Mouse (Mus musculus): ENCODE measurements around the gene Thsd4. TPM values are rescaled to one million over a fixed set of nuclear protein-coding genes. Genes with fewer than 3 reads are reported as not detected.
A peak's percentile ranks its signal among the peaks of the same experiment; 100 is the strongest.
"Not testable (repeated sequence)": the region's sequence is repeated elsewhere in the genome, so short reads cannot be mapped to it uniquely, and the experiment has no call there.

Thsd4 gene
- polyA plus RNA-seq, 1 experiment from 2014 or later = 5.1 TPM

- not testable (repeated sequence) for H3K4me3 ChIP-seq (ENCODE audit: low read depth, low read length); H3K4me1 ChIP-seq (replicated peaks; ENCODE audit: control insufficient read depth, insufficient read depth, low read length); ATAC-seq (ENCODE audit: low FRiP score); H3K27me3 ChIP-seq (ENCODE audit: control insufficient read depth, insufficient read depth, low read length); DNase-seq (ENCODE audit: low spot score); H3K27ac ChIP-seq (ENCODE audit: low read depth, low read length); H3K9ac ChIP-seq (ENCODE audit: low read depth, low read length); H3K36me3 ChIP-seq (ENCODE audit: control insufficient read depth, insufficient read depth, low read length); H3K9me3 ChIP-seq (ENCODE audit: control insufficient read depth, low read length); H3K4me2 ChIP-seq (replicated peaks; ENCODE audit: low read depth, low read length)
- 87% methylated on average over 8 of the region's 8 CpGs for WGBS
Observed at GRCm38 (mm10) chr9:60272345-60272744, 249.5 kb downstream of the Thsd4 start.

- H3K27ac ChIP-seq (ENCODE audit: low read depth, low read length) = no peak overlapping the region
- no peak overlapping the region for H3K4me2 ChIP-seq (replicated peaks; ENCODE audit: low read depth, low read length)
- DNase-seq (ENCODE audit: low spot score) = no peak
- 92% methylated on average over 2 of the region's 2 CpGs for WGBS
- ATAC-seq (ENCODE audit: low FRiP score) = no peak
- no peaks in the 10 kb centered on the region for H3K36me3 ChIP-seq (ENCODE audit: control insufficient read depth, insufficient read depth, low read length)
- no peak overlapping the region for H3K9ac ChIP-seq (ENCODE audit: low read depth, low read length)
- H3K4me1 ChIP-seq (replicated peaks; ENCODE audit: control insufficient read depth, insufficient read depth, low read length) = 0 out of 2 replicates have a peak, but pooled peaks cover 2% of the 10 kb centered on the region
- no peaks in the 10 kb centered on the region for H3K27me3 ChIP-seq (ENCODE audit: control insufficient read depth, insufficient read depth, low read length)
- H3K9me3 ChIP-seq (ENCODE audit: control insufficient read depth, low read length) = no peaks in the 10 kb centered on the region
- H3K4me3 ChIP-seq (ENCODE audit: low read depth, low read length) = no peak overlapping the region
Observed at GRCm38 (mm10) chr9:60271940-60272339, 249.9 kb downstream of the Thsd4 start.

- 86% methylated on average over 5 of the region's 5 CpGs for WGBS
- H3K9ac ChIP-seq (ENCODE audit: low read depth, low read length) = no peak overlapping the region
- no peaks in the 10 kb centered on the region for H3K9me3 ChIP-seq (ENCODE audit: control insufficient read depth, low read length)
- no peak overlapping the region for H3K4me2 ChIP-seq (replicated peaks; ENCODE audit: low read depth, low read length)
- ATAC-seq (ENCODE audit: low FRiP score) (no peak), DNase-seq (ENCODE audit: low spot score) (no peak)
- no peak overlapping the region for H3K4me3 ChIP-seq (ENCODE audit: low read depth, low read length)
- no peaks in the 10 kb centered on the region for H3K27me3 ChIP-seq (ENCODE audit: control insufficient read depth, insufficient read depth, low read length)
- peaks cover 2% of the 10 kb centered on the region; the same call in 1 of the 2 replicates for H3K4me1 ChIP-seq (replicated peaks; ENCODE audit: control insufficient read depth, insufficient read depth, low read length)
- no peaks in the 10 kb centered on the region for H3K36me3 ChIP-seq (ENCODE audit: control insufficient read depth, insufficient read depth, low read length)
- no peak overlapping the region for H3K27ac ChIP-seq (ENCODE audit: low read depth, low read length)
Observed at GRCm38 (mm10) chr9:60269807-60270206, 252.0 kb downstream of the Thsd4 start.

GRCm38 (mm10) chr9:60267273-60267626 is 254.6 kb downstream of the Thsd4 start:
- Histone ChIP-seq H3K9ac (ENCODE audit: low read depth, low read length) (peak overlapping the region; percentile 31; the same call in 1 of the 2 replicates), H3K27me3 (ENCODE audit: control insufficient read depth, insufficient read depth, low read length) (no peaks in the 10 kb centered on the region), H3K4me1 (replicated peaks; ENCODE audit: control insufficient read depth, insufficient read depth, low read length) (peaks cover 2% of the 10 kb centered on the region; the same call in 1 of the 2 replicates), H3K9me3 (ENCODE audit: control insufficient read depth, low read length) (no peaks in the 10 kb centered on the region), H3K36me3 (ENCODE audit: control insufficient read depth, insufficient read depth, low read length) (no peaks in the 10 kb centered on the region), H3K4me3 (ENCODE audit: low read depth, low read length) (no peak overlapping the region), H3K4me2 (replicated peaks; ENCODE audit: low read depth, low read length) (no peak overlapping the region), H3K27ac (ENCODE audit: low read depth, low read length) (peak overlapping the region; percentile 76)
- 43% methylated on average over 5 of the region's 5 CpGs for WGBS
- ATAC-seq (ENCODE audit: low FRiP score) = no peak; the same call in 1 of the 2 replicates
- no peak for DNase-seq (ENCODE audit: low spot score)

- DNase-seq (ENCODE audit: low spot score) (peak; percentile 68), ATAC-seq (ENCODE audit: low FRiP score) (peak; percentile 76)
- Histone ChIP-seq H3K4me1 (replicated peaks; ENCODE audit: control insufficient read depth, insufficient read depth, low read length) (peaks cover 2% of the 10 kb centered on the region; the same call in 1 of the 2 replicates), H3K27ac (ENCODE audit: low read depth, low read length) (peak overlapping the region; percentile 76), H3K27me3 (ENCODE audit: control insufficient read depth, insufficient read depth, low read length) (no peaks in the 10 kb centered on the region), H3K4me2 (replicated peaks; ENCODE audit: low read depth, low read length) (no peak overlapping the region), H3K9me3 (ENCODE audit: control insufficient read depth, low read length) (no peaks in the 10 kb centered on the region), H3K4me3 (ENCODE audit: low read depth, low read length) (no peak overlapping the region), H3K9ac (ENCODE audit: low read depth, low read length) (0 out of 2 replicates have a peak overlapping the region, but pooled peaks have one; percentile 31), H3K36me3 (ENCODE audit: control insufficient read depth, insufficient read depth, low read length) (no peaks in the 10 kb centered on the region)
- WGBS = 38% methylated on average over 15 of the region's 15 CpGs
Observed at GRCm38 (mm10) chr9:60266583-60267272, 255.1 kb downstream of the Thsd4 start.

- Histone ChIP-seq H3K9me3 (ENCODE audit: control insufficient read depth, low read length) (no peaks in the 10 kb centered on the region), H3K9ac (ENCODE audit: low read depth, low read length) (no peak overlapping the region), H3K4me1 (replicated peaks; ENCODE audit: control insufficient read depth, insufficient read depth, low read length) (peaks cover 2% of the 10 kb centered on the region; the same call in 1 of the 2 replicates), H3K4me3 (ENCODE audit: low read depth, low read length) (no peak overlapping the region), H3K27me3 (ENCODE audit: control insufficient read depth, insufficient read depth, low read length) (no peaks in the 10 kb centered on the region), H3K4me2 (replicated peaks; ENCODE audit: low read depth, low read length) (no peak overlapping the region), H3K27ac (ENCODE audit: low read depth, low read length) (no peak overlapping the region), H3K36me3 (ENCODE audit: control insufficient read depth, insufficient read depth, low read length) (no peaks in the 10 kb centered on the region)
- ATAC-seq (ENCODE audit: low FRiP score) (no peak), DNase-seq (ENCODE audit: low spot score) (no peak)
- 65% methylated on average over 10 of the region's 10 CpGs for WGBS
Observed at GRCm38 (mm10) chr9:60264586-60265325, 257.1 kb downstream of the Thsd4 start.

GRCm38 (mm10) chr9:60262515-60263140 is 259.2 kb downstream of the Thsd4 start:
- H3K4me2 ChIP-seq (replicated peaks; ENCODE audit: low read depth, low read length) = no peak overlapping the region
- H3K9ac ChIP-seq (ENCODE audit: low read depth, low read length) = no peak overlapping the region
- no peaks in the 10 kb centered on the region for H3K36me3 ChIP-seq (ENCODE audit: control insufficient read depth, insufficient read depth, low read length)
- no peak overlapping the region for H3K4me3 ChIP-seq (ENCODE audit: low read depth, low read length)
- H3K27me3 ChIP-seq (ENCODE audit: control insufficient read depth, insufficient read depth, low read length) = no peaks in the 10 kb centered on the region
- no peaks in the 10 kb centered on the region for H3K9me3 ChIP-seq (ENCODE audit: control insufficient read depth, low read length)
- no peak overlapping the region for H3K27ac ChIP-seq (ENCODE audit: low read depth, low read length)
- DNase-seq (ENCODE audit: low spot score) (no peak), ATAC-seq (ENCODE audit: low FRiP score) (no peak)
- WGBS = 79% methylated on average over 6 of the region's 6 CpGs
- peaks cover 2% of the 10 kb centered on the region; the same call in 1 of the 2 replicates for H3K4me1 ChIP-seq (replicated peaks; ENCODE audit: control insufficient read depth, insufficient read depth, low read length)

GRCm38 (mm10) chr9:60259626-60260025 is 262.2 kb downstream of the Thsd4 start:
- H3K4me3 ChIP-seq (ENCODE audit: low read depth, low read length) = no peak overlapping the region
- H3K27ac ChIP-seq (ENCODE audit: low read depth, low read length) = no peak overlapping the region
- no peak overlapping the region for H3K9ac ChIP-seq (ENCODE audit: low read depth, low read length)
- H3K9me3 ChIP-seq (ENCODE audit: control insufficient read depth, low read length) = no peaks in the 10 kb centered on the region
- no peaks in the 10 kb centered on the region for H3K4me1 ChIP-seq (replicated peaks; ENCODE audit: control insufficient read depth, insufficient read depth, low read length)
- no peak overlapping the region for H3K4me2 ChIP-seq (replicated peaks; ENCODE audit: low read depth, low read length)
- H3K36me3 ChIP-seq (ENCODE audit: control insufficient read depth, insufficient read depth, low read length) = no peaks in the 10 kb centered on the region
- H3K27me3 ChIP-seq (ENCODE audit: control insufficient read depth, insufficient read depth, low read length) = no peaks in the 10 kb centered on the region
- DNase-seq (ENCODE audit: low spot score) = no peak
- WGBS = 85% methylated on average over 13 of the region's 13 CpGs
- ATAC-seq (ENCODE audit: low FRiP score) = no peak

Data from hindbrain, embryonic 11.5 days (tissue).